Mouse (Mus musculus) small intestine, adult 2 months (tissue): ENCODE results near the gene Hoxa10.

Experiments used
- CTCF ChIP-seq: fragments of 200-500 bp; IDR thresholded peaks from 2 replicates; pipeline ENCODE4 v1.5.1; 2012; ENCODE audit warnings: low read depth, mild to moderate bottlenecking, control low read depth, inconsistent platforms, low read length, moderate library complexity, mixed read lengths; ENCODE audit not compliant: insufficient replicate concordance, insufficient read length; ENCODE audit errors: extremely low read depth
- POLR2A ChIP-seq: fragments of 200-500 bp; IDR thresholded peaks from 2 replicates; pipeline ENCODE4 v1.6.1; 2012; ENCODE audit warnings: low read depth, mild to moderate bottlenecking, control low read depth, inconsistent platforms, low read length, moderate library complexity

DNA sequence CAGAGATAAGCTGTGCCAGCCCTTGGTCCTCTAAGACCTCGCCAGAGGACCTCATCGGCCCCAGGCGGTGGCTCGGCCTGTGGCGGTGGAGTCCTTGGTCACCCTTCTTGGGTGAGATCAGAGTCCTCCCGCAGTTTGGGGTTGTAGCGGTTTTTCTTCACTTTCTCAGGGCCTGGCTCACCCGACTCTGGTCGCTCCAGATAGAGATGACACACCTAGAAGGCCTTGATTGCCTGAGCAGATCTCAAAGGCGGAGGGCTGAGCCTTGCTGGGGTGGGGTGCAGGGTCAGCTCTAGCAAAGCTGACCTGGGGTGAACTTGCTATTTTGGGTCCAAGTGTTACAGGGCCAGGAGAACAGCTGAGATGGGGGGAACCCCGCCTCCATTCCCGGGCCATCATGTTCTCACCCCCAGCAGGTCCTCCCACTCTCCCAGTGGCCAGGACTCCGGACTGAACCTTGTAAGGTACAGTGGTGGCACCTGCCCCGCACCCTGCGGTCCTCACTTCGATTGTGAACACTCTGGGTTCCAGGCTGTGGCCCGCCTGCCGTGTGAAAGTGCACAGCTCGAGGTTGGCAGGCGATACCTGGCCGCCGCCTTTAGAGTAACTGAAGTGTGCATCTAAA lies 33.1 kb upstream of the Hoxa10 start:
- TF ChIP-seq CTCF (no peak), POLR2A (no peak)
